Mouse (Mus musculus): Measurements from ENCODE around the gene Mdfic. TPM values are rescaled to one million over a fixed set of nuclear protein-coding genes. Genes with fewer than 3 reads are reported as not detected.

Gene Mdfic
- polyA plus RNA-seq, 1 experiment from 2014 or later, result 4.0 TPM

DNA sequence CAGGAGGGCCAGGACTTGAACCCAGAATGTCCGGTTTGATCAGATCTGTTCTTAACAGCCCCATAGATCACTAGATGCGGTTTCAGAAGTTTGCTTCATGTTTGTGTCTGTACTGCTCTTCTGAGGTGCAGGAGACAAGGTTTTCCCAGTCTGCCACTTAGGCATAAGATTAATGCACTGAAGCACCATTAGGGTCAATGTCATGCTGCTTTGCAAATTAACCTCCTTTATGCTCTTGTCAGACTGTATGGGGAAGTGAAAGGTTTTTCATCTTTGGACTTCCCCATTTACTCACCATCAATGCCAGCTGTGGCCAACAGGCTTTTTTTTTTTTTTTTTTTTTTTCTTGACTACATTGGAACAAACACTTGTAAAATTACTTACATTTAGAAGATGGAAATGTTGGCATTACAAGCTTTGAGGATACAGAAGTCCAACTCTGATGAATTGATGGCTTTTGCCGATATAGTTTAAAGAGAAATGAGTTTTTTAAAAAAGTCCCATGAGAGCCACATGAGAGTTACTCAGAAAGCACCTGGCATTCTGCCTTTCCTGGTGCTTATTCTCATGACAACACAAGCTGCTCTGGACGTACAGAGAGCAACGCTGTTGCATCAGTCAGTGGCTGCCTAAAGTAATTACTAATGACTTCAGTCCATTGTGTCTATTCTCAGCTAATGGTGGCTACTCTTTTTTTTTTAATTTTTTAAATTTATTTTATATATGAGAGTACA is 121.2 kb downstream of the Mdfic start:
- no peak for TF ChIP-seq CTCF (IDR thresholded peaks at IDR 0.05; ENCODE audit: low read depth)
- TF ChIP-seq EP300 (optimal IDR thresholded peaks at IDR 0.05), result no peak
- H3K4me1 ChIP-seq (replicated peaks; ENCODE audit: control insufficient read depth, insufficient read depth), result no peaks in the 10 kb centered on the region
- ATAC-seq (ENCODE audit: low FRiP score, low TSS enrichment) (no peak), DNase-seq (ENCODE audit: low spot score) (no peak)
- no peak overlapping the region for H3K4me3 ChIP-seq (ENCODE audit: low read depth, low read length)
- no peaks in the 10 kb centered on the region for H3K9me3 ChIP-seq (ENCODE audit: control insufficient read depth, low read length)
- H3K4me2 ChIP-seq (replicated peaks; ENCODE audit: low read depth), result no peak overlapping the region
- H3K27ac ChIP-seq (replicated peaks), result no peak overlapping the region
- WGBS, result 77% methylated on average over 5 of the region's 5 CpGs
- H3K36me3 ChIP-seq (ENCODE audit: control insufficient read depth, insufficient read depth, low read length), result no peaks in the 10 kb centered on the region
- H3K9ac ChIP-seq (ENCODE audit: low read length), result no peak overlapping the region
- H3K27me3 ChIP-seq (ENCODE audit: control insufficient read depth, insufficient read depth, low read length), result no peaks in the 10 kb centered on the region

DNA sequence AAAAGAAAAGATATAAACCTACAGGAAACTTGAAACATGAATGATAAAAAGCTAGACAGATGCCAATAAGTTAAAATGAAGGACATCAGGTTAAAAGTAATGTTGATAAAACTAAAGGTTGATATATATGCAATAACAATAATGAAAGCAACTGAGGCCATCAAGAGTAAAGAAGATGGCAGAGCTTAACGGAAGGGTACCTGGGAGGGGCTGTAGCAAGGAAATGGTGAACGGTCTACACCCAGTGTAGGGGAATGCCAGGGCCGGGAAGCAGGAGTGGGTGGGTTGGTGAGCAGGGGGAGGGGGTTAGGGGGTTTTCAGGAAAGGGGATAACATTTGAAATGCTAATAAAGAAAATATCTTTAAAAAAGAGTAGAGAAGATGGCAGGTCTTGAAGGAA is 122.8 kb downstream of the Mdfic start:
- ATAC-seq (ENCODE audit: low FRiP score, low TSS enrichment) (no peak), DNase-seq (ENCODE audit: low spot score) (no peak)
- no peak overlapping the region for H3K27ac ChIP-seq (replicated peaks)
- no peaks in the 10 kb centered on the region for H3K9me3 ChIP-seq (ENCODE audit: control insufficient read depth, low read length)
- no peak overlapping the region for H3K4me2 ChIP-seq (replicated peaks; ENCODE audit: low read depth)
- H3K36me3 ChIP-seq (ENCODE audit: control insufficient read depth, insufficient read depth, low read length), result no peaks in the 10 kb centered on the region
- TF ChIP-seq EP300 (optimal IDR thresholded peaks at IDR 0.05) (no peak), CTCF (IDR thresholded peaks at IDR 0.05; ENCODE audit: low read depth) (no peak)
- 91% methylated on average over 3 of the region's 3 CpGs for WGBS
- H3K27me3 ChIP-seq (ENCODE audit: control insufficient read depth, insufficient read depth, low read length), result no peaks in the 10 kb centered on the region
- H3K4me1 ChIP-seq (replicated peaks; ENCODE audit: control insufficient read depth, insufficient read depth), result no peaks in the 10 kb centered on the region
- H3K9ac ChIP-seq (ENCODE audit: low read length), result no peak overlapping the region
- H3K4me3 ChIP-seq (ENCODE audit: low read depth, low read length), result no peak overlapping the region

DNA sequence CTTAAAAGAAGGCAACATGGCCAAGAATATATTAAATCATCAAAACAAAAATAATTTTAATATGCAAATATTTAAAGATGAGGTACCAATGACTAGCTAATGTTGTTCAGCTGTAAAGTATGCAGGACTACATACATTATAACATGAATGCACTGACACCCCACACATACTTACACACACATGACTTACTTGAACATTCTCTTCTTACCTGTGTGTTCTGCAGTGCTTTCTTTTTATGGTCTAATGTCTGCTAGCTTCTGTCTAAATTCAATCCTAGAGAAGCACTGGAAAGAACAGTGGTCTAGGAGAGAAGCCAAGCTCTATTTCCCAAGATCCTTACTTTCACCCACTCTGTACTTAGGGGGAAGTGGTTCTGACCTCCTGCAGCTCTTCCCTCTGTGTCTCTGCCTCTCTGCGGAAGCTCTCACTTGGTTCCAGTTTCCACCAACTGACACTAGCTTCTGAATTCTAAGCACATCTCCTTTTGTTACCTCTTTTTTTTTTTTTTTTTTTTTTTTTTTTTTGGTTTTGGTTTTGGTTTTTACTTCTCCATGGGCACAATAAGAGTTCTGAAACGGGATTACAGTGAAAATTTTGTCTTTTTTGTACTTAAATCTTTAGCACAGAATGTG is 125.4 kb downstream of the Mdfic start:
- TF ChIP-seq EP300 (optimal IDR thresholded peaks at IDR 0.05) (no peak), CTCF (IDR thresholded peaks at IDR 0.05; ENCODE audit: low read depth) (no peak)
- 76% methylated on average over 2 of the region's 2 CpGs for WGBS
- no peak for ATAC-seq (ENCODE audit: low FRiP score, low TSS enrichment)

More for the DNA sequence above, 125.4 kb downstream of the Mdfic start:
- no peaks in the 10 kb centered on the region for H3K36me3 ChIP-seq (ENCODE audit: control insufficient read depth, insufficient read depth, low read length)
- no peak overlapping the region for H3K9ac ChIP-seq (ENCODE audit: low read length)
- no peaks in the 10 kb centered on the region for H3K27me3 ChIP-seq (ENCODE audit: control insufficient read depth, insufficient read depth, low read length)
- no peak for DNase-seq (ENCODE audit: low spot score)
- no peak overlapping the region for H3K4me3 ChIP-seq (ENCODE audit: low read depth, low read length)
- no peak overlapping the region for H3K4me2 ChIP-seq (replicated peaks; ENCODE audit: low read depth)
- H3K4me1 ChIP-seq (replicated peaks; ENCODE audit: control insufficient read depth, insufficient read depth), result no peaks in the 10 kb centered on the region
- H3K9me3 ChIP-seq (ENCODE audit: control insufficient read depth, low read length), result no peaks in the 10 kb centered on the region
- H3K27ac ChIP-seq (replicated peaks), result no peak overlapping the region

All from stomach, postnatal 0 days (tissue).